Comparison of ENCODE assay signal across 25 mouse cellular contexts in genomic region chr1:66804710-66805109, GRCm38 (mm10).
"Had no signal": no experiment of that assay in that cellular context is flagged by ENCODE, and none has a peak within 500 bp of the region (broad histone marks: within the 10 kb centered on the region; RNA-seq: fewer than 3 reads in every experiment).

No protein-coding gene starts in this region.

- H3K4me3 ChIP-seq: heart, adult 2 months; heart, embryonic 13.5 days; heart, embryonic 15.5 days; hindbrain, embryonic 13.5 days; hindbrain, embryonic 15.5 days; kidney, embryonic 15.5 days; layer of hippocampus, adult 2 months; left cerebral cortex, adult 2 months; limb, embryonic 13.5 days; limb, embryonic 15.5 days; liver, embryonic 12.5 days had no signal

- H3K27ac ChIP-seq: heart, adult 2 months; heart, embryonic 13.5 days; heart, embryonic 15.5 days; hindbrain, embryonic 13.5 days; hindbrain, embryonic 15.5 days; hindbrain, postnatal 0 days; kidney, embryonic 15.5 days; kidney, postnatal 0 days; layer of hippocampus, adult 2 months; left cerebral cortex, adult 2 months; limb, embryonic 13.5 days; limb, embryonic 15.5 days; liver, embryonic 12.5 days had no signal

- H3K9me3 ChIP-seq: heart, embryonic 13.5 days; heart, embryonic 15.5 days; hindbrain, embryonic 13.5 days; hindbrain, embryonic 15.5 days; kidney, embryonic 15.5 days; limb, embryonic 13.5 days; limb, embryonic 15.5 days; liver, embryonic 12.5 days had no signal

- H3K27me3 ChIP-seq: heart, embryonic 13.5 days; heart, embryonic 15.5 days; hindbrain, embryonic 13.5 days; hindbrain, embryonic 15.5 days; kidney, embryonic 15.5 days; limb, embryonic 13.5 days; limb, embryonic 15.5 days; liver, embryonic 12.5 days had no signal

- H3K9ac ChIP-seq: heart, embryonic 13.5 days; heart, embryonic 15.5 days; hindbrain, embryonic 13.5 days; hindbrain, embryonic 15.5 days; kidney, embryonic 15.5 days; limb, embryonic 13.5 days; limb, embryonic 15.5 days; liver, embryonic 12.5 days had no signal

- H3K4me2 ChIP-seq: heart, embryonic 11.5 days; heart, embryonic 13.5 days; heart, embryonic 15.5 days; hindbrain, embryonic 13.5 days; hindbrain, embryonic 15.5 days; kidney, embryonic 15.5 days; limb, embryonic 13.5 days; limb, embryonic 15.5 days; liver, embryonic 12.5 days had no signal

- ATAC-seq: hindbrain, postnatal 0 days; intestine, embryonic 16.5 days; liver, embryonic 12.5 days had no signal

- H3K4me1 ChIP-seq: hindbrain, embryonic 13.5 days; hindbrain, embryonic 15.5 days; kidney, embryonic 15.5 days; limb, embryonic 15.5 days; liver, embryonic 12.5 days had no signal

- DNase-seq: gastrocnemius, postnatal 14 days; gastrocnemius, postnatal 36 days; heart, adult 11 months; heart, adult 2 months; heart, postnatal 14 days; heart, postnatal 36 days; kidney, adult 11 months; kidney, adult 2 months; kidney, adult 9 months; kidney, postnatal 25 days; left cerebral cortex, postnatal 4 days had no signal
